Mouse (Mus musculus): ENCODE data around the gene Tunar. TPM values are rescaled to one million over a fixed set of nuclear protein-coding genes. Genes with fewer than 3 reads are reported as not detected.

The Tunar gene
- polyA plus RNA-seq (2017; shearing (Covaris generic)) = not detected

DNA sequence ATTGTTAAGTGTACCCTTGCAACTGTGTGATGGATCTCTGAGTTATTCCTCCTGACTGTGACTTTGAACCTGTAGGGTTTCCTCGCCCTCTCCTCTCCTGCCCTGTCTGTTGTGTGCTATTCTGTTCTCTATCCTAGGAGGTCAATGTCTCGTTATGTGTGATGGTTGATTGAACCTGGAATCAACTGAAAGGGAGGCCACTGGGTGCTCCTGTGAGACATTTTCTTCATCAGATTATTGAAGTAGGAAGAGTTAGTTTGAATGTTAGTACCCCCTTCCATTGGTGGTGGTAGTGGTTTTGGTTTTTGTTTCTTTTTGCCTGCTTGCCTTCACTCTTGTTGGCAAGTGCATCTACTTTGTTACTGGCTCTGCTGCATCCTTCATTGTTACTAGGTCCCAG is at the start of gene Tunar:
TSS of gene Tunar (plus strand) at position 301 of the 400 bp plus-strand sequence.

Other genes starting within 250 kb of the Tunar start
- not detected for gene Tcl1b2, start 187.9 kb upstream of the Tunar start, polyA plus RNA-seq (2017; shearing (Covaris generic))
- gene Tcl1b1, start 174.2 kb upstream of the Tunar start, polyA plus RNA-seq (2017; shearing (Covaris generic)) = not detected
- not detected for gene Tcl1b5, start 157.5 kb upstream of the Tunar start, polyA plus RNA-seq (2017; shearing (Covaris generic))
- gene Tcl1b3, start 142.8 kb upstream of the Tunar start, polyA plus RNA-seq (2017; shearing (Covaris generic)) = not detected
- not detected for gene Tcl1b4, start 131.9 kb upstream of the Tunar start, polyA plus RNA-seq (2017; shearing (Covaris generic))
- gene Tcl1, start 111.1 kb upstream of the Tunar start, polyA plus RNA-seq (2017; shearing (Covaris generic)) = not detected
- gene D430019H16Rik, start 120.0 kb downstream of the Tunar start, polyA plus RNA-seq (2017; shearing (Covaris generic)) = not detected
- gene Bdkrb2, start 229.4 kb downstream of the Tunar start, polyA plus RNA-seq (2017; shearing (Covaris generic)) = not detected

Data from naive thymus-derived CD4-positive, alpha-beta T cell, adult 5 months (primary cell).